Mouse (Mus musculus) forebrain, embryonic 16.5 days (tissue): ENCODE measurements around the gene Nckap5. TPM values are rescaled to one million over a fixed set of nuclear protein-coding genes. Genes with fewer than 3 reads are reported as not detected.

ENCODE experiments used
- ATAC-seq: fragments of 200-750 bp; cut with Nextera tagmentation; 2 replicates; pipeline ENCODE4 v1.8.0; 2017; ENCODE audit warnings: mild to moderate bottlenecking, moderate library complexity
- H3K27ac ChIP-seq: fragments of 300-500 bp; sonication (generic); 2 replicates; pipeline ENCODE4 v1.5.1; 2014; ENCODE audit warnings: low read length, control low read depth
- H3K27me3 ChIP-seq: fragments of 300-500 bp; sonication (generic); replicated peaks from 2 replicates; pipeline ENCODE4 v1.6.1; 2014; ENCODE audit warnings: low read length; ENCODE audit not compliant: control insufficient read depth, insufficient read depth
- H3K36me3 ChIP-seq: fragments of 300-500 bp; sonication (generic); 2 replicates; pipeline ENCODE4 v1.6.1; 2014; ENCODE audit not compliant: control insufficient read depth, insufficient read depth
- H3K4me1 ChIP-seq: fragments of 300-500 bp; sonication (generic); replicated peaks from 2 replicates; pipeline ENCODE4 v1.6.1; 2014; ENCODE audit warnings: low read length; ENCODE audit not compliant: control insufficient read depth, insufficient read depth
- H3K4me2 ChIP-seq: fragments of 300-500 bp; sonication (generic); 2 replicates; pipeline ENCODE4 v1.6.1; 2014; ENCODE audit warnings: mild to moderate bottlenecking, low read length, control low read depth
- H3K4me3 ChIP-seq: fragments of 300-500 bp; sonication (generic); replicated peaks from 2 replicates; pipeline ENCODE4 v1.5.1; 2014; ENCODE audit warnings: mild to moderate bottlenecking, low read length, control low read depth
- H3K9ac ChIP-seq: fragments of 300-500 bp; sonication (generic); replicated peaks from 2 replicates; pipeline ENCODE4 v1.6.1; 2014; ENCODE audit warnings: low read depth, low read length, control low read depth
- H3K9me3 ChIP-seq: fragments of 300-500 bp; sonication (generic); 2 replicates; pipeline ENCODE4 v1.6.1; 2016; ENCODE audit warnings: low read length; ENCODE audit not compliant: control insufficient read depth
- WGBS: fragments of 180-500 bp; shearing (Covaris S2); extraction: QIAGEN DNeasy Blood & Tissue Kit; methylation state at CpG from one replicate; pipeline ENCODE4 v1.1.7; 2014; 5-methylcytosine and 5-hydroxymethylcytosine counted together
- polyA plus RNA-seq: library from polyadenylated mRNA; unstranded; fragments of >200 nt; fragmentation: Nextera tagmentation; extraction: Ambion mirVana; gene quantifications from 2 replicates; pipeline ENCODE4 v1.2.1, GENCODE M21; 2015

Nckap5 gene
- polyA plus RNA-seq, 1 experiment from 2014 or later, result 27.2 TPM

DNA sequence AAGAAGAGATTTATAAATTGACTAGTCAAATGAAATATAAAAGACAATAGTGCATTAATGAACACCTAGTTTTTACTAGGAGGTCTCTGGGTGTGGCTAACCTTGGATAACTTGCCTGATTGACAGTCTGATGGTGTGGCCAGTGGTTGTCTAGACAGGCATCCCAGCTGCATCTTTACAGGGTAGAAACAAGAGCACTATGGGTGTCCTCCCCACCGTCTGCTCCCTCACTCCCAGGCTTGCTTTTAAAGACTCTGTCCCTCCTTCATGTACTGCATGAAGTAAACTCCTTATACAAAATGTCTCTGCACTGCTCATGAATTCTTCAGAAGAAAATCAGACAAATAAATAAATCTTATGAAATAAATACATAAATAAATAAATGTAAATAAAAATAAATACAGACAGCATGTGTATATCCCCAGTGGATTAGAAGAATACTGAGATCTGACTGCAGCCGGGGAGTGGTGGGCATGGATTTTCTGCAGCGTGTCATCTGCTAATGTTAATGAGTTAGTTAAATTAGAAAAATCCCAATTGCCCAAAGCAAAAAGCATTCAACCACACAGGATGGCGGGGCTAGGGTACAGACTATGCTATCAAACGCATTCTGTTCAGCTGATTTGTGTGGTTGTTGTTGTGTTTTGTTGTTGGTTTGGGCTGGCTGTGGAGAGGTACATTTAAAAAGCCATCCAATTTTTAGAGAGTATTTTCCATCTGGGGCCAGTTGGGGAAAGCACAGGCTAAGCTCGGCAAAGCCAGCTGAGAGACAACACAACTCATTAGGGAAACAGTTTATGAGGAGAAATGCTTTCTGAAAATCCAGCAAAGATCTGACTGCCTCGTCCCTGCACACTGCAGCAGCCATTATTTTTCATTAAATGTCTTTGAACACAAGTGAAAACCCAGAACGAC is 130.3 kb downstream of the Nckap5 start:
- no peak overlapping the region for H3K9ac ChIP-seq
- no peak overlapping the region for H3K4me3 ChIP-seq
- peak overlapping the region; percentile 46 for H3K27ac ChIP-seq
- H3K27me3 ChIP-seq, result no peaks in the 10 kb centered on the region
- H3K9me3 ChIP-seq, result no peaks in the 10 kb centered on the region
- peaks cover 8% of the 10 kb centered on the region for H3K4me1 ChIP-seq
- peak; percentile 78 for ATAC-seq
- H3K36me3 ChIP-seq, result no peaks in the 10 kb centered on the region
- peak overlapping the region; percentile 28 for H3K4me2 ChIP-seq
- WGBS, result 9% methylated on average over 8 of the region's 8 CpGs

GRCm38 (mm10) chr1:126693585-126693984 is 137.0 kb downstream of the Nckap5 start:
- Histone ChIP-seq H3K27me3 (no peaks in the 10 kb centered on the region), H3K4me2 (no peak overlapping the region), H3K9ac (no peak overlapping the region), H3K9me3 (no peaks in the 10 kb centered on the region), H3K36me3 (no peaks in the 10 kb centered on the region), H3K27ac (no peak overlapping the region), H3K4me3 (no peak overlapping the region), H3K4me1 (peaks cover 11% of the 10 kb centered on the region)
- WGBS, result 91% methylated on average over 7 of the region's 7 CpGs
- no peak for ATAC-seq

DNA sequence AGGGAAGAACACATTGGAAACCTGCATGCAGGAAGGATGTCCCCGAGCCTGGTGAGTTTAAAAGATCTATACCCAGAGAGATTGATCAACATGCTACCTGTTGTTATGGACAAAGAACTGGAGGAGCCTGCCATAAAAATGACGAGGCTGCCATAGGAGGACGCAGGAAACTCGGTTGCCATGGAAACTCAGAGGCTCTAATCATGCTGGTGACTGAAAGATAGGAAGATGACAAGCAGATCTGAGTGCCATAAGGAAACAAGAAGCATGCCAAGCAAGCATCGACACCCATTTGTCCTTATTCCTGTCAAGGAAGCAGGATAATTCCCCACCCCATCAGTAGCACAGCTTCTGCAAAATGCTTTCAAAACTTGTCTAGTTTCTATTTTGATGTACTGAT is 142.0 kb downstream of the Nckap5 start:
- Histone ChIP-seq H3K4me3 (no peak overlapping the region), H3K9ac (no peak overlapping the region), H3K4me2 (no peak overlapping the region), H3K4me1 (peaks cover 50% of the 10 kb centered on the region), H3K27ac (peak overlapping the region; percentile 41), H3K9me3 (no peaks in the 10 kb centered on the region), H3K36me3 (no peaks in the 10 kb centered on the region), H3K27me3 (no peaks in the 10 kb centered on the region)
- WGBS, result 44% methylated on average over 5 of the region's 5 CpGs
- ATAC-seq, result peak; percentile 47

DNA sequence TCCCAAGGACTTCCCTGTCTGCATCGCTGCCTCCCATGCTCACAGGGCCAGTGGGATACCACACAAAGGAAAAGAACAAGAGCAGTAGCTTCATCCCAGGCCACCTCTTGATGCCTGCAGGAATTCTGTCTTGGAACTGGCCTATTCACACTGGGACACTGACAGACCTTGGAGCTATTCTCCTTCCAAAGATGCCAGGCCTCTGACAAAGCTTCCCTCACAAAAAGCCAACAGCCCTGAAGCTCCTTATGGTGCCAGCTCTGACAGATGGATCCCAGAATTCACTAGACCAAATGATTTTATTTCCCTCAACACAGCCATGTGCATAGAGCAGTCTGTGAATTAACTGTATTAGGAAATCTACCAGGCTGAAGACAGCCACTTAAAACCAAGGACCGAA is 143.9 kb downstream of the Nckap5 start:
- 66% methylated on average over 2 of the region's 2 CpGs for WGBS
- ATAC-seq, result peak; percentile 47
- H3K4me3 ChIP-seq, result no peak overlapping the region
- H3K9me3 ChIP-seq, result no peaks in the 10 kb centered on the region
- H3K27me3 ChIP-seq, result no peaks in the 10 kb centered on the region
- H3K4me2 ChIP-seq, result no peak overlapping the region
- no peak overlapping the region for H3K9ac ChIP-seq
- no peaks in the 10 kb centered on the region for H3K36me3 ChIP-seq
- peaks cover 57% of the 10 kb centered on the region for H3K4me1 ChIP-seq
- peak overlapping the region; percentile 78 for H3K27ac ChIP-seq

GRCm38 (mm10) chr1:126683621-126684445 is 146.8 kb downstream of the Nckap5 start:
- Histone ChIP-seq H3K4me1 (peaks cover 63% of the 10 kb centered on the region), H3K36me3 (no peaks in the 10 kb centered on the region), H3K27me3 (no peaks in the 10 kb centered on the region), H3K9me3 (no peaks in the 10 kb centered on the region), H3K27ac (peak overlapping the region; percentile 67), H3K4me3 (no peak overlapping the region), H3K9ac (no peak overlapping the region), H3K4me2 (peak overlapping the region; percentile 30; the same call in 1 of the 2 replicates)
- WGBS, result 3% methylated on average over 11 of the region's 11 CpGs
- peak; percentile 81 for ATAC-seq

GRCm38 (mm10) chr1:126681773-126682172 is 148.8 kb downstream of the Nckap5 start:
- peak overlapping the region; percentile 23; the same call in 1 of the 2 replicates for H3K9ac ChIP-seq

DNA sequence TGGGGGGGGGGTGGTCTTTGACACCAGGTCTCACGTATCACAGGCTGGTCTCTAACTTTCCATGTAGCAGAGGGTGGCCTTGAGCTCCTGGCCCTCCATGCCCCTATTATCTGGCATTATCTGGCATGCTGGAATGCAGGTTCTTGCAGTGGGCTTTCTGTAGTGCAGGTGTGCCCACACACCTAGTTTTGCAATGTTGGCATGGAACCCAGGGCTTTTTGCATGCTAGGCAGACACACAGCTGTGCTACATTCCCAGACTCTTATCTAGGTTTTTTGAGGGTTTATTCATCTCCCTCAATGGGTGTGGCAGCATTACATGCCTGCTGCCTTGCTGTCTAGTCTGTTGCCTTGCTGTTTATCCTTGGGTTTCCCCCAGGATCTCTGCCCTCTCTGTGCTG is 151.3 kb downstream of the Nckap5 start:
- Histone ChIP-seq H3K4me1 (peaks cover 33% of the 10 kb centered on the region), H3K4me2 (no peak overlapping the region), H3K27me3 (no peaks in the 10 kb centered on the region), H3K27ac (no peak overlapping the region), H3K9ac (no peak overlapping the region), H3K36me3 (no peaks in the 10 kb centered on the region), H3K9me3 (no peaks in the 10 kb centered on the region), H3K4me3 (no peak overlapping the region)
- 83% methylated on average over 1 of the region's 1 CpGs for WGBS
- ATAC-seq, result no peak

More at GRCm38 (mm10) chr1:126681773-126682172, 148.8 kb downstream of the Nckap5 start:
- no peak overlapping the region for H3K4me2 ChIP-seq
- H3K36me3 ChIP-seq, result no peaks in the 10 kb centered on the region
- no peak overlapping the region for H3K4me3 ChIP-seq
- peak; percentile 44 for ATAC-seq
- peak overlapping the region; percentile 72 for H3K27ac ChIP-seq
- WGBS, result 8% methylated on average over 8 of the region's 8 CpGs
- H3K27me3 ChIP-seq, result no peaks in the 10 kb centered on the region
- H3K9me3 ChIP-seq, result no peaks in the 10 kb centered on the region
- H3K4me1 ChIP-seq, result peaks cover 46% of the 10 kb centered on the region

GRCm38 (mm10) chr1:126677280-126677679 is 153.3 kb downstream of the Nckap5 start:
- no peak for ATAC-seq
- Histone ChIP-seq H3K4me2 (no peak overlapping the region), H3K9me3 (no peaks in the 10 kb centered on the region), H3K9ac (no peak overlapping the region), H3K4me3 (no peak overlapping the region), H3K36me3 (no peaks in the 10 kb centered on the region), H3K27me3 (no peaks in the 10 kb centered on the region), H3K4me1 (peaks cover 16% of the 10 kb centered on the region), H3K27ac (no peak overlapping the region)
- WGBS, result 37% methylated on average over 4 of the region's 4 CpGs

GRCm38 (mm10) chr1:126676769-126677168 is 153.8 kb downstream of the Nckap5 start:
- H3K27me3 ChIP-seq, result no peaks in the 10 kb centered on the region
- ATAC-seq, result peak; percentile 32; the same call in 1 of the 2 replicates
- H3K4me3 ChIP-seq, result no peak overlapping the region
- H3K4me2 ChIP-seq, result no peak overlapping the region
- H3K4me1 ChIP-seq, result peaks cover 12% of the 10 kb centered on the region
- H3K36me3 ChIP-seq, result no peaks in the 10 kb centered on the region
- no peaks in the 10 kb centered on the region for H3K9me3 ChIP-seq
- no peak overlapping the region for H3K9ac ChIP-seq
- WGBS, result 38% methylated on average over 1 of the region's 1 CpGs
- no peak overlapping the region for H3K27ac ChIP-seq
